Mouse (Mus musculus) liver, embryonic 14.5 days (tissue): ENCODE data around the gene Rpl29.

ENCODE experiments used
- CTCF ChIP-seq: IDR thresholded peaks from 2 replicates; pipeline ENCODE4 v1.5.1; 2016; ENCODE audit warnings: antibody characterized with exemption, low read depth, control low read depth
- EP300 ChIP-seq: IDR thresholded peaks from 2 replicates; pipeline ENCODE4 v1.6.1; 2016; ENCODE audit warnings: antibody characterized with exemption, low read depth

DNA sequence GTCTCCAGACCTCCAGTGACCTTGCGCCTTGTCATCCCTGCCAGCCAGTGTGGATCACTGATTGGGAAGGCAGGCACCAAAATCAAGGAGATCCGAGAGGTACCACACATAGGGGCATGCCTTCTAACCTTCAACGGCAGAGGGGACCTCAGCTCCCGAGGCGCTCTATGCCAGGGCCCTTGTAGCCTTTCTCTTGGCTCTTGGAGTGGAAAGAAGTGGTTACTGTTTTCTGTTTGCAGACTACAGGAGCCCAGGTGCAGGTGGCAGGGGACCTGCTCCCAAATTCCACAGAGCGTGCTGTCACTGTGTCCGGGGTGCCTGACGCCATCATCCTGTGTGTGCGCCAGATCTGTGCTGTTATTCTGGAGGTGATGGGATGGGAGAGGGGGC, 31.8 kb downstream of the Rpl29 start:
- TF ChIP-seq CTCF (no peak), EP300 (no peak)
